Mouse (Mus musculus): ENCODE measurements around the gene Ccdc122.
A peak's percentile ranks its signal among the peaks of the same experiment; 100 is the strongest.
"Not testable (repeated sequence)": the region's sequence is repeated elsewhere in the genome, so short reads cannot be mapped to it uniquely, and the experiment has no call there.

Gene Ccdc122

GRCm38 (mm10) chr14:77036226-77037046 is at the start of gene Ccdc122, which contains the start of gene Lacc1:
Gene Ccdc122 (plus strand): TSS chr14:77036772.
Gene Lacc1 (minus strand): TSS chr14:77036904.
- DNase-seq: peak; percentile 52 to 76

DNA sequence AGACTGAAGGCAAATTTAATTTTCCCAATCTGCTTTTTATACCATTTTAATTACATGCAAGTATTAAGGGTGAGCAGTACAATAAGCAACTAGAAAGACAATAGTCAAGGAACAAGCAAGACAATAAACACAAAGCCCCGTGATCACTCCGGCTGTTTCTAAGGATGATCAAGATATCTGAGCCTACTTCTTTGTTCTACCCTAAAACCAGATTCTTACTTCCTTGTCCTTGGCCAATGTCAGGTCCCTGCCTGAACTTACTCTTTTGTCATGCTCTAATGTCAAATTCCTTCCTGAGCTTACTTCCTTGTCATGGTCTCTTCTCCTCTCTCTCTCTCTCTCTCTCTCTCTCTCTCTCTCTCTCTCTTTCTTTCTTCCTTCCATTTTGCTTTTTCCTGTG is 46.2 kb upstream of the Ccdc122 start:
- not testable (repeated sequence) for DNase-seq

DNA sequence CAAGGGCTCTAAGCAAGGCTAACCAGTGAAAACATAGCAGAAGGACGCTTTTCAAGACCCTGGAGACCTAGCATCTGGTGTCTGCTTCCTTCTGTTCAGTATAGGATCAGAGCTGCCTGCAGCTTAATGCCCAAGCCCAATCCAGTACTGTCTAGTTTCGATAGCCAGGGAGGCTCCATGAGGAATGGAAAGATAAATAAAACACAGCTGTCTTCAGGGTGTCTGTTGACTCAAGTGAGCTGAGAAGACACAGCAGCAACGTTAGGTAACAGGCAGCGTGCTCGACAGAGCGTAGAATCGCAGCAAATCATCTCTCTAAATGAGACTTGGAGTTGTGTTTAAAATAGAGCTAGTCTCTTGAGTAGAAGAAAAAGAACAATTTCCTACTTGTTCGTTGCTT is 31.8 kb upstream of the Ccdc122 start:
- DNase-seq: no peak

DNA sequence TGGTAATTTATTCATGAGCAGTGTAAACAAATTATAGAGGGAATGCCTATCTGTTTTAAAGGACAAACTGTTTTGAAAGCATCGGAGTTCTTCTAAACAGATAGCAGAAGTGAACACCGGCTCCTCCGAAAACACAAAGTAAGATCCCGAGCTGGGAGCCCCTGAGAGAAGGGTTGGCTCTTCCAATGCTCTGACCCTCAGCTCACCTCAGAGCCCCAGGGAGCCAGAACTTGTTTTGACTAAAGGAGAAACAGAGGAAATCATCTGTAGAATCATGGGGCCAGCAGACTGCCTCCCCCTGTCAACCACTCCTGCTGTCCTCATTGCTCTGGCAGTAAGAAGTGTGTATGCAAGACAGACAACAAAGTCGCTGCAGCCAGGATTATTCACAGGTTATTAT is 31.0 kb upstream of the Ccdc122 start:
- no peak for DNase-seq

DNA sequence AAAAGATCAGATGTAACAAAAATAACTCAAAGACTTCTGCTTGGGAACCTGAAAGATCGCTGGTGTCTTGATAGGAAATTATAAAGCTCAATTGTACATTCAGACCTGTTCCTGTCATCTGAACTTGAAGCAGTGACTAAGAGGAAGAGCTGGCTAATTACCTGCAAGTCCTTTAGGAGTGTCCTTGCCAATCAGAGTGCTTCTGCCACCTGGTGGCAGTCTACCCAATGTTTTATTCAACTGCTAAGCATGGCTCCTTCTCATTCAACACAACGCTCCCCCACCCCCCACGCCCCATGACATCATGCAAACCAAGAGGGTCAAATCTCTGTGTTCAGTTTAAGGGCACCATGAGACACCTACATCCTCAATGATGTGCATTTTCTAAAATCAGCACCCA is 28.3 kb upstream of the Ccdc122 start:
- DNase-seq: peak; percentile 76 to 89

- peak; percentile 77 to 81 for DNase-seq
These were observed 24.8 kb upstream of the Ccdc122 start for GRCm38 (mm10) chr14:77011804-77012203.

GRCm38 (mm10) chr14:77016783-77017182 is 19.8 kb upstream of the Ccdc122 start:
- not testable (repeated sequence) for DNase-seq

DNA sequence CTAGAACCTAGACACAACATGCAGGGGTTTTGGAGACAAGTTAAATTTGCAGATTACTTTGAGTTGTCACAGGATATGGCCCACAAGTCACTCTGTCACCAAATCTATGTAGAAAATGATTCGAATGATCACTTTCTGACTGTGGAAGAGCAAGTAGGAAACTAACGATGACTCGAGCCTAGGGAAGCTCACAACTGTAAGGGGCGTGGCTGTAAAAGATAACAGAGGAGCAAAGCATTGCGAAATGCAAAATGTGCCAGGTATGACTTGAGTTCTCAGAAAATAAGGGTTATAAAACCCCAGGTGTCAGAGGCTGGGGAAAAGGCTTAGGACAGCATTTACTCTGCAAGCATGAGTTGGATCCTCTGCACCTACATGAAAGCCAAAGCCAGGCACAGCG is 19.4 kb upstream of the Ccdc122 start:
- no peak for DNase-seq

- DNase-seq: no peak
These were observed 12.1 kb upstream of the Ccdc122 start for GRCm38 (mm10) chr14:77024499-77024898.

GRCm38 (mm10) chr14:77029319-77030054 is 7.1 kb upstream of the Ccdc122 start:
- no peak for DNase-seq

DNA sequence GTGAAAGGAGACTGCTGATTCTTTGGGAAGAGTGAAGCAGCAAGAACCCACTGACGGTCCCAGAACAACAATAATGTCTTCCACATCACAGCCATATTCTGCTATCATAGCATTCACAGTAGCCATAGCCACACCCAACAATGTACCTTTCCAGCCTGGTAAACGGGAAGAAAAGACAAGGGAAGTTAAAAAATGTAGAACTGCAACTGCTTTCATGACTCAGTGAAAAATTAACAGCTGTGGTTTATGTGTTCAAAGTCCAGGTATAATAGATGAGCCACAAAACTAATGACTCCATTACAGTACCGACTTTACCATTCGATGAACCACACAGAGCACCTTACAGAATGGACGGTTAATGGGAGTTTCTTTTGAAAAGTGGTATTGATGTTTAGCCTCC is 5.8 kb upstream of the Ccdc122 start:
- DNase-seq: no peak

- DNase-seq: no peak
These were observed 4.1 kb upstream of the Ccdc122 start for GRCm38 (mm10) chr14:77032433-77032832.

DNA sequence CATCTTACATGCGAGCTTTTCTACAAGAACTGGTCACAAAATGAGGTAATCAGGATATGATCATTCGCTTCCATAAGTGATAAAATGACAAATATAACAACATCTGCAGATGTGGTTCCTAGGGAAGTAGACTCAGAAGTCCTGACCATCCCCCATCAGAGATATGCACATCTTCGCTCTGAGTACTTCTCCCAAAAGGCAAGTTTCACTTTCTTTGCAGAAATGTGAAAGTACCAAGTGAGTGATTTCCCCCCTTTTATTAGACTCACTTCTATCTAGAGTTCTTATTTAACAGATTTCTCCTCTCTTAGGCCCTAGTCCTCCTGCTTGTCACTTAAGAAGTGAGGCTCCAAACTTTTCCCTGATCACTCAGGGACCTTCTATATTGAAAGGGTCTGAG is 3.2 kb upstream of the Ccdc122 start:
- DNase-seq: no peak

- no peak for DNase-seq
These were observed 2.2 kb upstream of the Ccdc122 start for GRCm38 (mm10) chr14:77034175-77034915.

GRCm38 (mm10) chr14:77034970-77035369 is 1.6 kb upstream of the Ccdc122 start:
- no peak for DNase-seq

- no peak for DNase-seq
These were observed 758 bp downstream of the Ccdc122 start for GRCm38 (mm10) chr14:77037330-77037729.

- no peak for DNase-seq
These were observed 1.4 kb downstream of the Ccdc122 start for GRCm38 (mm10) chr14:77037832-77038425.

- DNase-seq: no peak
These were observed 16.7 kb downstream of the Ccdc122 start for GRCm38 (mm10) chr14:77053288-77053687.

DNA sequence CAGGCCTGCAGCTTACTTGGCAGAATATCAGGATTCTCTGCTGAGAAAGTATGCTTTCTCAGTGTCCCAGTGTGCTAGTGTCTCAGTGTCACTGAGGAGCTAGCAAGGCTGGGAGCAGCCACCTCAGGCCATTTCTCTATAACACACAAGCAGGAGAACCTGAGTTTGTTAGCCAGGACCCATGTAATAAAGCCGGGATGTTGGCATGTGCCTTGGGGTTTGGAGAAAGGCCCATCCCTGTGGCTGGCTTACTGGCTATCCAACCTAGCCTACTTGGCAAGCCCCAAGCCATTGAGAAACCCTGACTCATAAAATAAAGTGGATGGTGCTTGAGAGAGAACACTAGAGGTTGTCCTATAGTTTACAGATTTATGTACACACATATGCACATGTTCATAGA is 32.8 kb downstream of the Ccdc122 start:
- peak in 1 of 2 experiments; percentile 2 for DNase-seq

DNA sequence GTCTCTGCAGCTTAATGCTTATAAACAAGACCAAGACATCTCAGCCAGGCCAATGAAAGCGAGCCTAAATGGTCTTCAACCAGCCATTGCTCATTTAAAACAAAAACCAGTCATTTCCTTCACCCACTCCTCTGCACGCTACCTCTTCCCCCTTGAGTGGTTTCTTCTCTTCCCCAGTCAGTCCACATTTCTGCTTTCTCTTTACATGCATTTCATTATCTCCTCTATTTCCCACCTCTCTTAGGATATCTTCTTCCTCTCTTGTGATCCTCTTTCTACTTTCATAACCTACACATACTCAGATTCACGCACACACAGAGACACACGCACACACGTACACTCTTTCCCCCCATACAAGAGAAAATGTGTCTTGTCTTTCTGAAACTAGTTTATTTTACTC is 44.7 kb downstream of the Ccdc122 start:
- DNase-seq: no peak

- no peak for DNase-seq
These were observed 63.7 kb downstream of the Ccdc122 start for GRCm38 (mm10) chr14:77100285-77100684.

DNA sequence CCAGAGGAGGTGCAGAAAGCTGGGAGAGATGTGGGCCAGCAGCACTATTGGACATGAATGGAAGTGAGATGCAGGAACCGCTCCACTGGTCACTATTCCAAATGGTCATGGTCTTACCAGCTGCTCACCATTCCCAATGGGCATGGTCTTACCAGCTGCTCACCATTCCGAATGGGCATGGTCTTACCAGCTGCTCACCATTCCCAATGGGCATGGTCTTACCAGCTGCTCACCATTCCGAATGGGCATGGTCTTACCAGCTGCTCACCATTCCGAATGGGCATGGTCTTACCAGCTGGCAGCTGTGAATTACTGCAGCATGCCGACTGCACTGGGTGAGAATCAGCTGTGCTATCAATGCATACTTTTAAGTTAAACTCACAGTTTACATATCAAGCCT is 74.0 kb downstream of the Ccdc122 start:
- not testable (repeated sequence) for DNase-seq

GRCm38 (mm10) chr14:77130612-77131011 is 94.0 kb downstream of the Ccdc122 start:
- no peak for DNase-seq
